Mouse (Mus musculus) ES-Bruce4 (cell line): ENCODE measurements around the gene Etv1.

ENCODE experiments used
- CTCF ChIP-seq: IDR thresholded peaks from one replicate; pipeline ENCODE4 v1.8.1; 2011; ENCODE audit warnings: low read depth, low read length
- EP300 ChIP-seq: IDR thresholded peaks from 2 replicates; pipeline ENCODE4 v1.6.1; 2011; ENCODE audit warnings: low read depth, low read length; ENCODE audit not compliant: insufficient read depth
- POLR2A ChIP-seq: IDR thresholded peaks from one replicate; pipeline ENCODE4 v1.8.1; 2011; ENCODE audit warnings: low read length; ENCODE audit not compliant: insufficient read depth

- TF ChIP-seq CTCF (no peak), POLR2A (no peak), EP300 (no peak)
Measured at GRCm38 (mm10) chr12:38874470-38874995, 95.4 kb downstream of the Etv1 start.
